8 mouse cellular contexts compared by ENCODE assay signal in the genomic region with DNA sequence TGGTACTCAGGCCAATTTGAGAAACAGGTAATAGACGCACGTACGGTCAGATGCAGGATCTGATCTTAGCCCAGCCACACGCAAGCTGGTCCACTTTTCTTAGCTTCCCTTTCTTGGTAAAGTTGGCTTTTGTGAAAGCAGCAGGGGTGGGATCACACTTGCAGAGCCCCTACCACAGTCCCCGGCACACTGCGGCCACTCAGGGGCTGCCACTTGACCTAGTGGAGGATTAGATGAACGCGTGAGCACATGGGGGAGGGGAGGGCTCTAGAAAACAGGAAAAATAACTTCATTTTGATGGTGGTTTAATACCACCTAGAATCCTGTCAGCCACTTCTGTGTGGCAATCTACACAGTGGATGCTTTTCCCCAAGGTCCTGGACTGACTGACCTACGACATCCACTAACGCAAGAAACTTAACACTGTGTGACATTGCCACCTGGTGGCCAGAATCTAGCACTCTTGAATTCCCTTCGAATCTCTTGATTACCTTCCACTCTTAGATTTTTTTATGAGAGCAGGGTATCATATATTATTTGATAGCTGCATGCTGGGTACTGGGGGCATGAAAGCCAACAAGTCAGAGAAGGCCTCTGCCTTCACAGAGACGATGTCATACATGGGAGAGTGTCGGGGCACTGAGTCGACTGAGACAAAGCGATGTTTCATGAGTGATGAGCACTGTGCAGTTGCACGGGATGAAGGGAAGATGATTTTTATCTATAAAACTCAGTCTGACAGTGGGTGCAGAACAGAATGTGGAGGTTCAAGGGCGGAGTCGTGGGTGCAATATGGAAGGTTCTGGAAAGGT.
A peak's percentile ranks its signal among the peaks of the same experiment; 100 is the strongest.
DNase-seq lines count a peak whose midpoint lies in the region; ATAC-seq and TF ChIP-seq lines count a peak whose summit lies in the region.

No protein-coding gene starts in this region.

- peaks cover 3% of the 10 kb centered on the region; the same call in 1 of the 2 replicates for H3K27me3 ChIP-seq in midbrain, embryonic 13.5 days

- peak; percentile 74 for ATAC-seq in frontal cortex, adult (ENCODE audit: low TSS enrichment)
- 0 out of 2 replicates have a peak, but pooled peaks have one; percentile 58 for ATAC-seq in midbrain, embryonic 13.5 days

- peak; percentile 84 for TF ChIP-seq CTCF in left cerebral cortex, adult 2 months (IDR thresholded peaks at IDR 0.05)

- H3K27ac ChIP-seq in left cerebral cortex, adult 2 months: no peak overlapping the region
- H3K27ac ChIP-seq in midbrain, embryonic 13.5 days: no peak overlapping the region

- DNase-seq in right cerebral cortex, adult 2 months (ENCODE audit: low spot score in 2 of 2): peak; percentile 66 to 67
- DNase-seq in right cerebral cortex, postnatal 25 days: no peak
- DNase-seq in cerebellum, adult 11 months: peak; percentile 37
- DNase-seq in induced T-regulatory cell, adult 2 months (ENCODE audit: low read depth): peak; percentile 50
- peak; percentile 43 to 49 for DNase-seq in left cerebral cortex, adult 2 months (ENCODE audit: extremely low spot score in 1 of 2, low spot score in 2 of 2)
- DNase-seq in urinary bladder, postnatal 36 days (ENCODE audit: low spot score in 2 of 2): peak; percentile 51 to 68

- H3K4me3 ChIP-seq in left cerebral cortex, adult 2 months: no peak overlapping the region
- no peak overlapping the region for H3K4me3 ChIP-seq in midbrain, embryonic 13.5 days (replicated peaks)

- intact Hi-C loops in left cerebral cortex, adult 2 months (cut with DNase I): loop anchor here (1.0 kb wide), 1 partner anchor 255 kb away; no protein-coding TSS in a partner anchor

- H3K4me2 ChIP-seq in midbrain, embryonic 13.5 days (replicated peaks): no peak overlapping the region

- H3K9me3 ChIP-seq in midbrain, embryonic 13.5 days: no peaks in the 10 kb centered on the region

- H3K9ac ChIP-seq in midbrain, embryonic 13.5 days (replicated peaks): no peak overlapping the region

- WGBS in midbrain, embryonic 13.5 days: 62% methylated on average over 18 of the region's 18 CpGs

- no peaks in the 10 kb centered on the region for H3K36me3 ChIP-seq in midbrain, embryonic 13.5 days

- no peaks in the 10 kb centered on the region for H3K4me1 ChIP-seq in midbrain, embryonic 13.5 days (replicated peaks)
